Mouse (Mus musculus) CH12.LX (cell line): ENCODE data around the gene Gm1043. TPM values are rescaled to one million over a fixed set of nuclear protein-coding genes. Genes with fewer than 3 reads are reported as not detected.

Source experiments
- DNase-seq: peaks from one replicate; pipeline ENCODE4 v3.0.0-alpha.2; 2013; ENCODE audit errors: extremely low read depth
- H3K27ac ChIP-seq: 2 replicates; pipeline ENCODE4 v1.5.1; 2012; ENCODE audit warnings: low read depth, mild to moderate bottlenecking, control low read depth, moderate library complexity; ENCODE audit not compliant: insufficient read depth
- H3K27me3 ChIP-seq: replicated peaks from 2 replicates; pipeline ENCODE3; 2012; ENCODE audit warnings: inconsistent platforms
- H3K36me3 ChIP-seq, 2 experiments: replicated peaks in 1 of 2; 2 replicates each; pipeline versions ENCODE3 to v1.6.1; 2012; ENCODE audit warnings: inconsistent platforms in 1 of 2, low read length in 1 of 2, mild to moderate bottlenecking in 1 of 2, mixed read lengths in 1 of 2, moderate library complexity in 1 of 2; ENCODE audit not compliant: control insufficient read depth in 1 of 2, insufficient read depth in 1 of 2
- H3K4me1 ChIP-seq, 2 experiments: 2 replicates each; pipeline ENCODE4 v1.6.1; 2012; ENCODE audit warnings: inconsistent platforms in 1 of 2, moderate library complexity in 1 of 2; ENCODE audit not compliant: insufficient read depth in 2 of 2, control insufficient read depth in 1 of 2
- H3K4me2 ChIP-seq: 2 replicates; pipeline ENCODE4 v1.6.1; 2012; ENCODE audit warnings: low read depth, mild to moderate bottlenecking, control low read depth; ENCODE audit not compliant: poor library complexity, insufficient read depth, severe bottlenecking
- H3K4me3 ChIP-seq, 3 experiments: fragments of 150-350 bp in 1 of 3; sonication (generic) in 1 of 3; replicated peaks in 1 of 3; 2 replicates each; pipeline versions ENCODE3 to v1.5.1; 2011 to 2012; ENCODE audit warnings: low read depth in 2 of 3, low read length in 2 of 3, mild to moderate bottlenecking in 2 of 3, moderate library complexity in 2 of 3, control low read depth in 1 of 3, improper control_type of control experiment in 1 of 3, inconsistent platforms in 1 of 3, mixed read lengths in 1 of 3; ENCODE audit not compliant: poor library complexity in 1 of 3
- H3K79me2 ChIP-seq: replicated peaks from 2 replicates; pipeline ENCODE4 v1.6.1; 2012; ENCODE audit warnings: mild to moderate bottlenecking, moderate library complexity; ENCODE audit not compliant: control insufficient read depth, poor library complexity, insufficient read depth, severe bottlenecking; ENCODE audit errors: extremely low read depth
- H3K9ac ChIP-seq: 2 replicates; pipeline ENCODE4 v1.6.1; 2012; ENCODE audit warnings: low read depth, mild to moderate bottlenecking, control low read depth, moderate library complexity; ENCODE audit not compliant: insufficient read depth
- H3K9me3 ChIP-seq: replicated peaks from 2 replicates; pipeline ENCODE3; 2012; ENCODE audit warnings: low read length, inconsistent platforms, mixed read lengths
- CHD1 ChIP-seq: IDR thresholded peaks from 2 replicates; pipeline ENCODE4 v1.6.1; 2012; ENCODE audit warnings: low read depth, low read length, improper control_type of control experiment, inconsistent platforms
- CHD2 ChIP-seq: IDR thresholded peaks from 2 replicates; pipeline ENCODE4 v1.6.1; 2011; ENCODE audit warnings: low read length, improper control_type of control experiment
- EP300 ChIP-seq: IDR thresholded peaks from 2 replicates; pipeline ENCODE4 v1.6.1; 2011; ENCODE audit warnings: low read length, improper control_type of control experiment
- ETS1 ChIP-seq: conservative IDR thresholded peaks from 2 replicates; pipeline ENCODE4 v1.6.1; 2012; ENCODE audit warnings: low read depth, mild to moderate bottlenecking, inconsistent platforms, low read length, improper control_type of control experiment, moderate library complexity
- GABPA ChIP-seq: IDR thresholded peaks from 2 replicates; pipeline ENCODE4 v1.6.1; 2012; ENCODE audit warnings: low read depth, low read length, improper control_type of control experiment, inconsistent platforms; ENCODE audit not compliant: insufficient replicate concordance
- HCFC1 ChIP-seq: IDR thresholded peaks from 2 replicates; pipeline ENCODE4 v1.6.1; 2012; ENCODE audit warnings: low read depth, mild to moderate bottlenecking, inconsistent platforms, low read length, improper control_type of control experiment
- MEF2A ChIP-seq: IDR thresholded peaks from 2 replicates; pipeline ENCODE4 v1.6.1; 2014; ENCODE audit warnings: low read depth, mild to moderate bottlenecking, inconsistent platforms, low read length, improper control_type of control experiment, borderline replicate concordance
- MXI1 ChIP-seq: IDR thresholded peaks from 2 replicates; pipeline ENCODE4 v1.6.1; 2011; ENCODE audit warnings: mild to moderate bottlenecking, low read depth, low read length, improper control_type of control experiment
- MYC ChIP-seq: IDR thresholded peaks from 2 replicates; pipeline ENCODE4 v1.6.1; 2011; ENCODE audit warnings: low read depth, mild to moderate bottlenecking, improper control_type of control experiment, low read length
- NELFE ChIP-seq: IDR thresholded peaks from 2 replicates; pipeline ENCODE4 v1.6.1; 2011; ENCODE audit warnings: low read depth, low read length, improper control_type of control experiment
- NRF1 ChIP-seq: IDR thresholded peaks from 2 replicates; pipeline ENCODE4 v1.6.1; 2014; ENCODE audit warnings: low read depth, mild to moderate bottlenecking, inconsistent platforms, low read length, improper control_type of control experiment, moderate library complexity
- SIN3A ChIP-seq: IDR thresholded peaks from 2 replicates; pipeline ENCODE4 v1.6.1; 2012; ENCODE audit warnings: low read length, improper control_type of control experiment, inconsistent platforms
- TBP ChIP-seq: conservative IDR thresholded peaks from 2 replicates; pipeline ENCODE4 v1.6.1; 2011; ENCODE audit warnings: low read depth, low read length, improper control_type of control experiment
- USF1 ChIP-seq: IDR thresholded peaks from 2 replicates; pipeline ENCODE4 v1.6.1; 2014; ENCODE audit warnings: low read depth, mild to moderate bottlenecking, inconsistent platforms, low read length, improper control_type of control experiment
- ZC3H11A ChIP-seq: IDR thresholded peaks from 2 replicates; pipeline ENCODE4 v1.6.1; 2012; ENCODE audit warnings: low read depth, mild to moderate bottlenecking, inconsistent platforms, low read length, improper control_type of control experiment
- dilution Hi-C: fragments of 300-500 bp; cut with MboI; formaldehyde crosslinking; loops from 2 replicates; pipeline ENCODE4 v1.14.3; 2020; ENCODE audit warnings: low sequenced_read_pairs; ENCODE audit not compliant: extremely low pct_unique_long_range_greater_than_20kb, extremely low pct_ligation_motif_present
- in situ Hi-C: fragments of 300-500 bp; cut with MboI; formaldehyde crosslinking; loops from 3 replicates; pipeline ENCODE4 v1.14.3; 2019; ENCODE audit warnings: low sequenced_read_pairs, low pct_ligation_motif_present, low pct_unique_long_range_greater_than_20kb, mixed read lengths
- polyA plus RNA-seq: library from polyadenylated mRNA; unstranded; fragments of >175 nt; gene quantifications from 2 replicates; pipeline ENCODE4 v1.2.1, GENCODE M21; 2012; ENCODE audit warnings: low read depth; ENCODE audit not compliant: insufficient read length
- total RNA-seq, 2 experiments: library from RNA; depleted of rRNA; stranded (reverse); fragments of 300-350 nt in 1 of 2; fragments of >200 nt in 1 of 2; gene quantifications; 2 replicates each; pipeline ENCODE4 v1.2.3; 2012 to 2014

Gene Gm1043
- total and polyA plus RNA-seq, 3 experiments: not detected

DNA sequence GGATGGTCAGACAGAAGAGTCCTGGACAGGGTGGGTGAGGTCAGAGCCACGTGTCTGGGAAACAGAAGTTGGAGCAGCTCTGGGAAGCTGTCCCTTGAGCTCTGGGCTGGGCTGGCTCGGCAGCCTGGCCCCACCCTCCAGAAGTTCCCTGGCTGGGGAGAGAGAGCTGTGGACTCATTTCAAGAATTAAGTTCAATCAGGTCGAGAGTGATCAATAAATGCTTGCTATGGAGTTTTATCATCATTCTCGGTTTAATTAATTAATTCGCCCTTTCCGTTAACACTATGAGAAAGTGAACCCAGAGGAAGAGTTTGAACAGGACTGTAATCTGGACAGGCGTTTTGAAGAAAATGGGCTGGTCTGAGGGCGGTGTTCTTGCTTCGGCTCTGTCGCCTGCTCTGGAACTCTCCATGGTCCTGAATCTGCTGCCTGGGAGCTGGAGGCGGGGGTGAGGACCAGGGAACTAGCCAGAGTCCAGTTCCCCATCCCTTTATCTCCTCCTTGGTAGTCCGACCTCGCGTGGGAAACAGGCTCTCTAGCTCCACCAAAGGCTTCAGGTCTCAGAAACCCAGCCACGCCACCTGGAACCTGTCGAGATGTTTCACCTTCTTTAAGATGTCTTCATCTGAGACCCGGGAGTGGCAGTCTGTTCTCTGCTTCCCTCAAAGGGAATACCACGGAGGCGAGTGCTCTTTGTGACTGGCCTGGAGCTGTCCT, 158.2 kb downstream of the Gm1043 start:
- Histone ChIP-seq H3K27ac (no peak overlapping the region), H3K9me3 (peaks cover 10% of the 10 kb centered on the region), H3K4me2 (no peak overlapping the region), H3K36me3 (no peaks in the 10 kb centered on the region), H3K9ac (no peak overlapping the region), H3K79me2 (no peaks in the 10 kb centered on the region), H3K4me1 (peaks cover 9 to 32% of the 10 kb centered on the region in 2 experiments), H3K27me3 (peaks cover 12% of the 10 kb centered on the region), H3K4me3 (no peak overlapping the region)
- TF ChIP-seq MEF2A (no peak), MXI1 (0 out of 2 replicates have a peak, but pooled peaks have one; percentile 35), SIN3A (peak; percentile 74; the same call in 1 of the 2 replicates)
- dilution Hi-C loops (no loop called here), in situ Hi-C loops (no loop called here)
- peak; percentile 59 for DNase-seq

GRCm38 (mm10) chr5:37244161-37244560, 159.0 kb downstream of the Gm1043 start:
- Histone ChIP-seq H3K4me3 (no peak overlapping the region), H3K36me3 (no peaks in the 10 kb centered on the region), H3K27ac (no peak overlapping the region), H3K9me3 (peaks cover 10% of the 10 kb centered on the region), H3K27me3 (peaks cover 12% of the 10 kb centered on the region), H3K79me2 (no peaks in the 10 kb centered on the region), H3K4me2 (no peak overlapping the region), H3K4me1 (peaks cover 9 to 35% of the 10 kb centered on the region in 2 experiments), H3K9ac (no peak overlapping the region)
- TF ChIP-seq MYC (no peak), MXI1 (no peak), NELFE (no peak), ZC3H11A (no peak), CHD2 (no peak), NRF1 (no peak), CHD1 (no peak), HCFC1 (no peak), MEF2A (no peak), EP300 (no peak), GABPA (no peak), TBP (no peak), ETS1 (no peak), USF1 (no peak)
- DNase-seq: no peak
- dilution Hi-C loops (no loop called here), in situ Hi-C loops (no loop called here)
